Mouse (Mus musculus) limb, embryonic 11.5 days (tissue): ENCODE data around the gene Zfp605. TPM values are rescaled to one million over a fixed set of nuclear protein-coding genes. Genes with fewer than 3 reads are reported as not detected.
"Not testable (repeated sequence)": the region's sequence is repeated elsewhere in the genome, so short reads cannot be mapped to it uniquely, and the experiment has no call there.

Experiments used
- ATAC-seq: fragments of 200-750 bp; cut with Nextera tagmentation; 2 replicates; pipeline ENCODE4 v1.8.0; 2017; ENCODE audit warnings: low read depth; ENCODE audit not compliant: insufficient number of reproducible peaks, low FRiP score, low TSS enrichment
- DNase-seq: peaks from one replicate; pipeline ENCODE4 v3.0.0-alpha.2; 2015; ENCODE audit warnings: low spot score
- H3K27ac ChIP-seq: fragments of 300-500 bp; sonication (generic); replicated peaks from 2 replicates; pipeline ENCODE4 v1.5.1; 2014; ENCODE audit warnings: low read depth, mild to moderate bottlenecking, low read length
- H3K27me3 ChIP-seq: fragments of 300-500 bp; sonication (generic); 2 replicates; pipeline ENCODE4 v1.6.1; 2014; ENCODE audit warnings: mild to moderate bottlenecking, low read length, mixed read lengths; ENCODE audit not compliant: control insufficient read depth, insufficient read depth
- H3K36me3 ChIP-seq: fragments of 300-500 bp; sonication (generic); 2 replicates; pipeline ENCODE4 v1.6.1; 2014; ENCODE audit warnings: mild to moderate bottlenecking, low read length, moderate library complexity, mixed read lengths; ENCODE audit not compliant: control insufficient read depth, insufficient read depth
- H3K4me1 ChIP-seq: fragments of 300-500 bp; sonication (generic); 2 replicates; pipeline ENCODE4 v1.6.1; 2014; ENCODE audit warnings: low read length, mixed read lengths; ENCODE audit not compliant: control insufficient read depth, insufficient read depth
- H3K4me2 ChIP-seq: fragments of 300-500 bp; sonication (generic); 2 replicates; pipeline ENCODE4 v1.6.1; 2014; ENCODE audit warnings: low read depth, mild to moderate bottlenecking, moderate library complexity; ENCODE audit not compliant: severe bottlenecking
- H3K4me3 ChIP-seq: fragments of 300-500 bp; sonication (generic); 2 replicates; pipeline ENCODE4 v1.5.1; 2014; ENCODE audit warnings: low read depth, low read length
- H3K9ac ChIP-seq: fragments of 300-500 bp; sonication (generic); 2 replicates; pipeline ENCODE4 v1.6.1; 2014; ENCODE audit warnings: mild to moderate bottlenecking, low read length
- H3K9me3 ChIP-seq: fragments of 300-500 bp; sonication (generic); 2 replicates; pipeline ENCODE4 v1.6.1; 2016; ENCODE audit warnings: low read length; ENCODE audit not compliant: control insufficient read depth
- WGBS: fragments of 180-500 bp; shearing (Covaris S2); extraction: QIAGEN DNeasy Blood & Tissue Kit; methylation state at CpG from one replicate; pipeline ENCODE4 v1.1.7; 2014; 5-methylcytosine and 5-hydroxymethylcytosine counted together
- polyA plus RNA-seq: library from polyadenylated mRNA; unstranded; fragments of >200 nt; fragmentation: Nextera tagmentation; extraction: Ambion mirVana; gene quantifications from 2 replicates; pipeline ENCODE4 v1.2.1, GENCODE M21; 2014

The Zfp605 gene
- polyA plus RNA-seq, 1 experiment from 2014 or later: 4.2 TPM

DNA sequence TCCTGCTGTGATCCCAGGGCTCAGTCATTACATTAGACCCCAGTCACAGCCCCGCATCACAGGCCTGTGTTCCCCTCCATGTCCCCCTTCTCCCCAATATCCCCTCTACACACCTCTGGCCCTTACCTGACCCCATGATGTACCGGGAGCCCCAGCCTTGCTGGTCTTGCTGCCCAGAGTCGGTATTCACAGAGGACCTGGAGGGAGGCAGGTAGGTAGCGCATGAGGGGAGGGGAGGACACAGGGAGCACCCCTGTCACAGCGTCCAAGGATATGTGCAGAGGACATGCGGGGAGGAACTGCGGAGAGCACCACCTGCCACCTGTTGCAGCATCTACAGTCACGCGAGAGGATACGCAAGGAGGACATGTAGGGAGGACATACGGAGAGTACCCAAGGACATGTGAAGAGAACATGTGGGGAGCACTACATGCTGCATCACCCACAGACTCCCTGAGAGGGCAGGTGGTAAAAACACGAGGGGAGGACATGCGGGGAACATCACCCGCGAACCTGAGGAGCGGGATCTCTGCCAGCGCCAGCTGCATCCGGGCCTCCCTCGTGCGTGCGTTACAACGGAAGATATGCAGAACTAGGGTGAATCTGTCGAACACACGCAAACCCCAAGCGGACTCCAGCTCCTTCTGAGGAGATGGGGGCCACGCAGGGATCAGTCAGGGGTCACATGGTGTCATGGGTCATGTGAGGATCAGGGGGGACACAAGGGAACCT lies 3.6 kb upstream of the Zfp605 start:
- DNase-seq: no peak
- Histone ChIP-seq H3K4me1 (peaks cover 7% of the 10 kb centered on the region), H3K9ac (no peak overlapping the region; the same call in 1 of the 2 replicates), H3K27me3 (no peaks in the 10 kb centered on the region), H3K4me3 (peak overlapping the region; percentile 56), H3K36me3 (peaks cover 29% of the 10 kb centered on the region), H3K27ac (no peak overlapping the region), H3K4me2 (peak overlapping the region; percentile 85), H3K9me3 (no peaks in the 10 kb centered on the region)
- 95% methylated on average over 26 of the region's 26 CpGs for WGBS
- ATAC-seq: no peak

DNA sequence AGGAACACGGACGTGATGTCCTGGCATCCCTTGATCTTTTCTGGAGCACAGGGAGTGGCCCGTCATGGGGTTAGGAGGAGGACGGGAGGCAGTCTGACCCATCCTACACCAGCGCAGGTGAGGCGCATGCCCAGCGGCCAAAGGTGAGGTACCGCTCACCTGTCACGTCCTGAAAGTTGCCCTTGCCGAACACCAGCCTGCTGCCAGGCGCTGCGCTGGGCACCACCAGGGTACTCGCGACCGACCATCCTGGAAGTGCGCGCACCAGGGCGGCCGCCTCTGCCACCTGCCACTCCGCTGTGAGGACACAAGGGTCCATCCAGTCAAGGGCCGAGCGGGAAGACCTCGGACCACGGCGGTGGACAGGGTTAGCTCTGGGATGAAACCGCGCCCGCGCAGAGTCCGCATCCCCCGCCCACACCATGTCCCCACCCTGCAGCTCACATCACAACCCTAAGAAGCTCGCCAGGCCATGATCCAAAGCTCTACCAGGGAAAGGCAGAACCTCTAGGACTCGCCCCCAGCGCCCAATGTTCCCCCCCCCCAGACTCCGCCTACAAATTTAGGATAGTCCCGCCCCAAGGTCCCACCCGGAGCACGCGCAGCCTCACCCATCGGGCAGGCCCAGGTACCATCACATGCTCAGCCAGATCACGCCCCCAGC lies 2.9 kb upstream of the Zfp605 start:
- DNase-seq (peak; percentile 42), ATAC-seq (peak; percentile 0; the same call in 1 of the 2 replicates)
- Histone ChIP-seq H3K36me3 (peaks cover 29% of the 10 kb centered on the region), H3K27me3 (no peaks in the 10 kb centered on the region), H3K9ac (peak overlapping the region; percentile 74), H3K4me3 (peak overlapping the region; percentile 56), H3K27ac (peak overlapping the region; percentile 89; the same call in 1 of the 2 replicates), H3K4me2 (peak overlapping the region; percentile 85), H3K9me3 (no peaks in the 10 kb centered on the region), H3K4me1 (peaks cover 7% of the 10 kb centered on the region)
- 18% methylated on average over 41 of the region's 41 CpGs for WGBS

DNA sequence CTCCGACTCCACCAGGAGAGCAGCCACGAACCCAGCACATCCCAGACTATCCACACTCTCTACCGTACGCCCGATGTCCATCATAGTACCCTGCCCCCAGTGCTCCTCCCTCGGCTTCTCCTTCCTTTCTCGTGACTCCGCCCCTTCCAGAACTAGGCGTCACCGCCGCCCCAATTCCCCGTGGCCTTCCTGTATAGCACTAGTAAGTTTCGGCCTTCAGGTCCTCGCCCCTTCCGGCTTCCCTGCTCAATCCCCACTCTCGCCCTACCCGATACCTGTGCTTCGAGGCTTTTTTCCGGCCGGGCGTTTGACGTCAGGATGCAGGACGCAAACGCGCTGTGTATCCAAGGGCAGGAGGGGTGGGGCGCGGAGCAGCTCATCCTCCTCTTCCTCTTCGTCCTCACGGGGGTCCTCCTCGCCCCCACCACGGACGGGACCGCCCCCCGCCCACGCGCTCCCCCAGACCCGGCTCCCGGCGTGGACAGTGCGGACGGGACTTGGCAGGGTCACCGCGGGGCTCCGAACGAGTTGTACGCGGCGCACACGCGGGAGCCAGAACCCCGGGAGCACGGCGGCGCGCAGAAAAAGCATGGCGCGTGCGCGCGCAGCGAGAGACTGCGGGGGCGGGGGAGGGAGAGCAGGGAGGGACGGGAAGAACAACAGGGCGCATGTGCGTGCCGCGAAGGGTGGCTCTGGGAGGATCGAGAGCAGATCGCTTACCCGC lies 2.1 kb upstream of the Zfp605 start, which contains the start of gene Gtpbp6:
Gene Gtpbp6 (minus strand): TSS at position 617 of the 724 bp plus-strand sequence.
- peak within 1 kb of the TSS; percentile 89 for H3K27ac ChIP-seq
- under 1% methylated on average over 70 of the region's 71 CpGs for WGBS
- DNase-seq (peak; percentile 93), ATAC-seq (peak; percentile 84)
- H3K9me3 ChIP-seq: no peaks in the 10 kb centered on the region
- peaks cover 7% of the 10 kb centered on the region for H3K4me1 ChIP-seq
- H3K4me3 ChIP-seq: peak within 1 kb of the TSS; percentile 56
- H3K9ac ChIP-seq: peak within 1 kb of the TSS; percentile 74
- H3K36me3 ChIP-seq: peaks cover 29% of the 10 kb centered on the region
- no peaks in the 10 kb centered on the region for H3K27me3 ChIP-seq
- H3K4me2 ChIP-seq: peak within 1 kb of the TSS; percentile 85

DNA sequence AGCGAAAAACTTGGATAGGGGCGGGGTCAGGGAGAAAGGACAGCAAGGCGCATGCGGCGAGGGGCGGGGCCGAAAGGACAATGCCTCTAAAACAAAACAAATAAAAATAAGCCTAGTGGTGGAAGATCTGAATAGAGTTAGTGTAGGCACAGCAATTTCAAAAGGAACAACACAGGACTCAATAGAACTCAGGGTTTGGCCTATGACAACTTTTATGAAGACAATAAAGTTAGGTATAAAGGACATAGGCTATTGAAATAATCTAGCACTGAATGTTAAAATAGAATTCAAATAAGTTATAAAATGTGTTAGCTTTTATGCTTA lies 1.6 kb upstream of the Zfp605 start:
- Histone ChIP-seq H3K36me3 (peaks cover 28% of the 10 kb centered on the region), H3K4me1 (peaks cover 7% of the 10 kb centered on the region), H3K9me3 (no peaks in the 10 kb centered on the region), H3K27me3 (no peaks in the 10 kb centered on the region), H3K4me3 (peak overlapping the region; percentile 56), H3K9ac (peak overlapping the region; percentile 74; the same call in 1 of the 2 replicates), H3K4me2 (peak overlapping the region; percentile 85; the same call in 1 of the 2 replicates), H3K27ac (peak overlapping the region; percentile 89; the same call in 1 of the 2 replicates)
- WGBS: 0% methylated on average over 7 of the region's 7 CpGs
- DNase-seq: no peak
- ATAC-seq: no peak

DNA sequence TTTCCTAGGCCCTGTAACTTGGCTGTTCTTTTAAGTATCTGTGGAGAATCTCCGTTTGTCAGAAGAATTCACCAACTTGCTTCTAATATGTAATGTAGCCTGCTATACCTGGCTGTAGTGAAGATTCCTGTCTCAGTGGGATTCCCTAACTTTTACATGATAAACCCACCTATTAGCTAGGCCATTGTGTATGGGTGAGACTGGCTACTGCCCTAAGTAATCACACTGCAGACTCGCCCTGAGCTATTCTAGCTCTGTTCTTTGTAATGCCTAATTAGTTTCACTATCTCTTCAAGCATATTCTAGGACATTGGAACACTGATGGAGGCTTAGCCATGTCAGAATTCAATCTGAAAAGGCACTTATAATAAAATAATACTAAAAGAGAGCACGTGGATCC lies 12.5 kb downstream of the Zfp605 start:
- H3K4me1 ChIP-seq, H3K4me3 ChIP-seq, DNase-seq, ATAC-seq, H3K4me2 ChIP-seq, H3K27ac ChIP-seq, H3K9ac ChIP-seq, H3K9me3 ChIP-seq, H3K36me3 ChIP-seq, H3K27me3 ChIP-seq: not testable (repeated sequence)
- WGBS: 87% methylated on average over 3 of the region's 3 CpGs

DNA sequence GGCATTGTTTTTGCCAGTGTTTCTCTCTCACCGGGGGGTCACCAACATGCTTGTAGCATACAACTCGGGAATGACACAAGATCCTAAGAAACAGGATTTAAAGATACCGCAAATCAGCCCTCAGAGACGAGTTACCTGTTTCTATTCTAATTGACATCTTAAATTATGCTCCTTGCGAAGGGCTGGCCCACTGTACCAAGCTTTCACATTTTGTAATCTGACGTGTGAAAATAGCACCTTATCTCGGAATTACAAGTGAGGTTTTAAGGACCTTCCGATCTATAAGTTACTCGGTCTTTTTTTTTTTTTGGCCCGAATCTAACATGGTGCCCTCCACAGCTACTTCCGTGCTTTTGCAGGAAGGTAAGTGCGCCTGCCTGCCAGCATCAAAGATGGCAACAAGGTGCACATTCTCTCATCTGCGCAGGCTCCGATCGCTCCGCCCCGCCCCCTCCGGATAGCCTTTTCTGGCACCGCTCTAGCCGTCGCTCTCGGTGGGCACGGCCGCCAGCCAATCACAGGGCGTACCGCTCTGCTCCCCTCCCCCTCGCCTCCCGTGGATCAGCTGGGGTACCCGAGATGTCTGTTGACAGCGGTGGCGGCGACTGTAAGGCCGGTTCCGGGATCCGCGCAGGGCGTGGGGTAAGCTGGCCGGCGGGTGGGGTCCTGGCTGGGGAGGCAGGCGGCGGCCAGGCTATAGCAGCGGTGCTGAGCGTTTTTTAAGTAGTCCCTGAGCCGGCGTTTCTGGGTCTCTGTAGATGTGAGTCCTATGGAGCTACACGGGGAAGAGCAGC lies 25.6 kb downstream of the Zfp605 start, which contains the start of gene Chfr:
Gene Chfr (plus strand): TSS at position 550 of the 794 bp plus-strand sequence.
- H3K36me3 ChIP-seq: peaks cover 3% of the 10 kb centered on the region
- peaks cover 2% of the 10 kb centered on the region; the same call in 1 of the 2 replicates for H3K9me3 ChIP-seq
- H3K27me3 ChIP-seq: no peaks in the 10 kb centered on the region
- peak within 1 kb of the TSS; percentile 69 for H3K9ac ChIP-seq
- H3K4me3 ChIP-seq: peak within 1 kb of the TSS; percentile 69
- ATAC-seq (peak; percentile 99), DNase-seq (peak; percentile 100)
- no peaks in the 10 kb centered on the region for H3K4me1 ChIP-seq
- peak within 1 kb of the TSS; percentile 79 for H3K4me2 ChIP-seq
- no peak within 1 kb of the TSS for H3K27ac ChIP-seq
- WGBS: 4% methylated on average over 46 of the region's 46 CpGs

DNA sequence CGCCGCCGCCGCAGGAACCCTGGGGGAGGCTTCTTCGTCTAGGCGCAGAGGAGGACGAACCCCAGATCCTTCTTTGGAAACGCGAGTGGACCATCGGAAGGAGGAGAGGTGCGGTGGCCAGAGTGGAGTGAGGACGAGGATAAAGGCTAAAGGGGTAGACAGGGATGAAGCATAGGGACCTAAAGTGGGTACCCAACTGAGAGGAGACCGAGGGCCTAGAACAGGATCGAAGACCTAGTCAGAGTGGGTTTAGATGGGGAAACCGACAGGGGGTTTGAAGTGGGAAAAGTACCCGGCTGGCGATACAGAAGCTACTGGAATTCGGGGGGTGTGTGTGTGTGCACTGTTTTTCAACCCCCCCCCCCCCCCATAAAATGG lies 26.2 kb downstream of the Zfp605 start:
- Histone ChIP-seq H3K9ac (peak overlapping the region; percentile 69), H3K4me2 (peak overlapping the region; percentile 79), H3K4me3 (peak overlapping the region; percentile 69), H3K27ac (no peak overlapping the region), H3K36me3 (no peaks in the 10 kb centered on the region; the same call in 1 of the 2 replicates), H3K27me3 (no peaks in the 10 kb centered on the region), H3K9me3 (no peaks in the 10 kb centered on the region), H3K4me1 (no peaks in the 10 kb centered on the region)
- 6% methylated on average over 18 of the region's 18 CpGs for WGBS
- peak; percentile 41 for ATAC-seq
- DNase-seq: no peak
